Mouse (Mus musculus): ENCODE measurements around the gene Ano6.

GRCm38 (mm10) chr15:95974021-95974597 lies 183.5 kb downstream of the Ano6 start:
- no peak for TF ChIP-seq CTCF (IDR thresholded peaks at IDR 0.05; ENCODE audit: extremely low read depth, insufficient read depth, insufficient read length, insufficient replicate concordance)
- TF ChIP-seq POLR2A (IDR thresholded peaks at IDR 0.05; ENCODE audit: low read depth, low read length), result no peak

Measured in spleen, adult 2 months (tissue).